Mouse (Mus musculus): ENCODE measurements at regions not wholly inside any gene's neighbourhood (a gene's known extent, or its start where the extent isn't known, plus 50 kb on each side); places are given as distances from the start of the nearest gene placed in this dataset.
"Not testable (repeated sequence)": the region's sequence is repeated elsewhere in the genome, so short reads cannot be mapped to it uniquely, and the experiment has no call there.

- Histone ChIP-seq H3K9ac (no peak overlapping the region), H3K4me1 (replicated peaks) (no peaks in the 10 kb centered on the region), H3K9me3 (replicated peaks) (no peaks in the 10 kb centered on the region), H3K27ac (ENCODE audit: poor library complexity, severe bottlenecking) (no peak overlapping the region), H3K4me2 (no peak overlapping the region), H3K36me3 (no peaks in the 10 kb centered on the region), H3K4me3 (no peak overlapping the region), H3K27me3 (replicated peaks) (no peaks in the 10 kb centered on the region)
- ATAC-seq (ENCODE audit: insufficient number of reproducible peaks, low FRiP score) = no peak
- WGBS = 49% methylated on average over 10 of the region's 10 CpGs
Observed at GRCm38 (mm10) chr8:15670722-15671121, 624.8 kb upstream of the BB014433 start.

GRCm38 (mm10) chr8:15670298-15670697 lies 624.4 kb upstream of the BB014433 start:
- no peaks in the 10 kb centered on the region for H3K36me3 ChIP-seq

GRCm38 (mm10) chr8:15669515-15669914 lies 623.6 kb upstream of the BB014433 start:
- Histone ChIP-seq H3K4me2 (no peak overlapping the region), H3K36me3 (no peaks in the 10 kb centered on the region), H3K9me3 (replicated peaks) (no peaks in the 10 kb centered on the region), H3K4me3 (no peak overlapping the region), H3K9ac (no peak overlapping the region), H3K4me1 (replicated peaks) (no peaks in the 10 kb centered on the region), H3K27me3 (replicated peaks) (no peaks in the 10 kb centered on the region), H3K27ac (ENCODE audit: poor library complexity, severe bottlenecking) (no peak overlapping the region)
- ATAC-seq (ENCODE audit: insufficient number of reproducible peaks, low FRiP score) = no peak
- 87% methylated on average over 3 of the region's 3 CpGs for WGBS

More at GRCm38 (mm10) chr8:15670298-15670697, 624.4 kb upstream of the BB014433 start:
- Histone ChIP-seq H3K4me3 (no peak overlapping the region), H3K27ac (ENCODE audit: poor library complexity, severe bottlenecking) (no peak overlapping the region), H3K4me2 (no peak overlapping the region), H3K27me3 (replicated peaks) (no peaks in the 10 kb centered on the region), H3K4me1 (replicated peaks) (no peaks in the 10 kb centered on the region), H3K9me3 (replicated peaks) (no peaks in the 10 kb centered on the region), H3K9ac (no peak overlapping the region)
- WGBS = 78% methylated on average over 5 of the region's 5 CpGs
- ATAC-seq (ENCODE audit: insufficient number of reproducible peaks, low FRiP score) = no peak

- H3K27me3 ChIP-seq (replicated peaks) = no peaks in the 10 kb centered on the region
- H3K36me3 ChIP-seq = no peaks in the 10 kb centered on the region
- no peak for ATAC-seq (ENCODE audit: insufficient number of reproducible peaks, low FRiP score)
- H3K4me3 ChIP-seq = no peak overlapping the region
- H3K4me2 ChIP-seq = no peak overlapping the region
- 0 out of 2 replicates have a peak, but pooled peaks cover 2% of the 10 kb centered on the region for H3K9me3 ChIP-seq (replicated peaks)
- 37% methylated on average over 1 of the region's 1 CpGs for WGBS
- no peaks in the 10 kb centered on the region for H3K4me1 ChIP-seq (replicated peaks)
- no peak overlapping the region for H3K9ac ChIP-seq
- H3K27ac ChIP-seq (ENCODE audit: poor library complexity, severe bottlenecking) = no peak overlapping the region
Observed at GRCm38 (mm10) chr8:15660602-15661001, 614.7 kb upstream of the BB014433 start.

GRCm38 (mm10) chr8:15634769-15635366 lies 589.0 kb upstream of the BB014433 start:
- Histone ChIP-seq H3K9ac (no peak overlapping the region), H3K27ac (ENCODE audit: poor library complexity, severe bottlenecking) (no peak overlapping the region), H3K4me3 (no peak overlapping the region), H3K4me1 (replicated peaks) (no peaks in the 10 kb centered on the region), H3K36me3 (no peaks in the 10 kb centered on the region), H3K27me3 (replicated peaks) (no peaks in the 10 kb centered on the region), H3K4me2 (no peak overlapping the region), H3K9me3 (replicated peaks) (peaks cover 12% of the 10 kb centered on the region)
- ATAC-seq (ENCODE audit: insufficient number of reproducible peaks, low FRiP score) = no peak
- 82% methylated on average over 4 of the region's 4 CpGs for WGBS

- Histone ChIP-seq H3K9ac (no peak overlapping the region), H3K9me3 (replicated peaks) (peaks cover 5% of the 10 kb centered on the region), H3K27me3 (replicated peaks) (no peaks in the 10 kb centered on the region), H3K36me3 (no peaks in the 10 kb centered on the region), H3K27ac (ENCODE audit: poor library complexity, severe bottlenecking) (no peak overlapping the region), H3K4me1 (replicated peaks) (no peaks in the 10 kb centered on the region), H3K4me3 (no peak overlapping the region), H3K4me2 (no peak overlapping the region)
- ATAC-seq (ENCODE audit: insufficient number of reproducible peaks, low FRiP score) = no peak
- 75% methylated on average over 2 of the region's 2 CpGs for WGBS
Observed at GRCm38 (mm10) chr8:15628584-15628983, 582.7 kb upstream of the BB014433 start.

- H3K36me3 ChIP-seq; H3K4me2 ChIP-seq; H3K27ac ChIP-seq (ENCODE audit: poor library complexity, severe bottlenecking); H3K4me3 ChIP-seq; H3K9ac ChIP-seq; H3K27me3 ChIP-seq (replicated peaks); H3K9me3 ChIP-seq (replicated peaks); ATAC-seq (ENCODE audit: insufficient number of reproducible peaks, low FRiP score); H3K4me1 ChIP-seq (replicated peaks): not testable (repeated sequence)
- 78% methylated on average over 31 of the region's 31 CpGs for WGBS
Observed at GRCm38 (mm10) chr8:15623602-15624392, 577.9 kb upstream of the BB014433 start.

GRCm38 (mm10) chr8:15610217-15610616 lies 564.3 kb upstream of the BB014433 start:
- no peak overlapping the region for H3K9ac ChIP-seq
- ATAC-seq (ENCODE audit: insufficient number of reproducible peaks, low FRiP score) = no peak
- 46% methylated on average over 8 of the region's 8 CpGs for WGBS
- H3K9me3 ChIP-seq (replicated peaks) = no peaks in the 10 kb centered on the region
- peak overlapping the region; percentile 17; the same call in 1 of the 2 replicates for H3K4me2 ChIP-seq
- H3K4me1 ChIP-seq (replicated peaks) = peaks cover 8% of the 10 kb centered on the region; the same call in 1 of the 2 replicates
- H3K36me3 ChIP-seq = no peaks in the 10 kb centered on the region
- H3K27me3 ChIP-seq (replicated peaks) = no peaks in the 10 kb centered on the region
- H3K4me3 ChIP-seq = no peak overlapping the region
- no peak overlapping the region for H3K27ac ChIP-seq (ENCODE audit: poor library complexity, severe bottlenecking)

- H3K4me3 ChIP-seq = no peak overlapping the region
- no peak overlapping the region for H3K9ac ChIP-seq
- H3K4me2 ChIP-seq = no peak overlapping the region
- ATAC-seq (ENCODE audit: insufficient number of reproducible peaks, low FRiP score) = no peak
- H3K27ac ChIP-seq (ENCODE audit: poor library complexity, severe bottlenecking) = no peak overlapping the region
- H3K9me3 ChIP-seq (replicated peaks) = no peaks in the 10 kb centered on the region
- no peaks in the 10 kb centered on the region for H3K27me3 ChIP-seq (replicated peaks)
- peaks cover 8% of the 10 kb centered on the region; the same call in 1 of the 2 replicates for H3K4me1 ChIP-seq (replicated peaks)
- 31% methylated on average over 7 of the region's 7 CpGs for WGBS
- no peaks in the 10 kb centered on the region for H3K36me3 ChIP-seq
Observed at GRCm38 (mm10) chr8:15607598-15608215, 561.8 kb upstream of the BB014433 start.

GRCm38 (mm10) chr8:15601531-15601930 lies 555.7 kb upstream of the BB014433 start:
- 62% methylated on average over 4 of the region's 4 CpGs for WGBS
- H3K36me3 ChIP-seq = no peaks in the 10 kb centered on the region
- H3K9ac ChIP-seq = no peak overlapping the region
- no peak for ATAC-seq (ENCODE audit: insufficient number of reproducible peaks, low FRiP score)
- H3K27me3 ChIP-seq (replicated peaks) = no peaks in the 10 kb centered on the region
- H3K4me1 ChIP-seq (replicated peaks) = no peaks in the 10 kb centered on the region
- no peak overlapping the region for H3K4me3 ChIP-seq
- no peak overlapping the region for H3K4me2 ChIP-seq
- H3K9me3 ChIP-seq (replicated peaks) = no peaks in the 10 kb centered on the region
- H3K27ac ChIP-seq (ENCODE audit: poor library complexity, severe bottlenecking) = no peak overlapping the region

GRCm38 (mm10) chr8:15593106-15593505 lies 547.2 kb upstream of the BB014433 start:
- Histone ChIP-seq H3K27me3 (replicated peaks) (no peaks in the 10 kb centered on the region), H3K9ac (no peak overlapping the region), H3K36me3 (no peaks in the 10 kb centered on the region), H3K4me1 (replicated peaks) (no peaks in the 10 kb centered on the region), H3K27ac (ENCODE audit: poor library complexity, severe bottlenecking) (no peak overlapping the region), H3K4me3 (no peak overlapping the region), H3K9me3 (replicated peaks) (no peaks in the 10 kb centered on the region), H3K4me2 (no peak overlapping the region)
- 88% methylated on average over 6 of the region's 6 CpGs for WGBS
- no peak for ATAC-seq (ENCODE audit: insufficient number of reproducible peaks, low FRiP score)
